Mouse (Mus musculus) MEL (cell line): ENCODE measurements around the gene Xab2. TPM values are rescaled to one million over a fixed set of nuclear protein-coding genes. Genes with fewer than 3 reads are reported as not detected.

Experiments used
- DNase-seq: peaks from one replicate; pipeline ENCODE4 v3.0.0; 2011; ENCODE audit warnings: low read depth, low spot score
- H3K27ac ChIP-seq: 2 replicates; pipeline ENCODE4 v1.5.1; 2012; ENCODE audit warnings: low read depth, mild to moderate bottlenecking, control low read depth, low read length, moderate library complexity; ENCODE audit not compliant: control insufficient read depth
- H3K27me3 ChIP-seq, 2 experiments: fragments of 150-350 bp in 1 of 2; sonication (generic) in 1 of 2; 2 replicates each; pipeline ENCODE4 v1.6.1; 2012; ENCODE audit warnings: low read length in 2 of 2, mild to moderate bottlenecking in 2 of 2, improper control_type of control experiment in 1 of 2, moderate library complexity in 1 of 2; ENCODE audit not compliant: insufficient read depth in 2 of 2, control insufficient read depth in 1 of 2
- H3K36me3 ChIP-seq, 2 experiments: 2 replicates each; pipeline ENCODE4 v1.6.1; 2012 to 2014; ENCODE audit warnings: low read length in 2 of 2, improper control_type of control experiment in 1 of 2, inconsistent platforms in 1 of 2, mild to moderate bottlenecking in 1 of 2; ENCODE audit not compliant: insufficient read depth in 2 of 2, control insufficient read depth in 1 of 2
- H3K4me1 ChIP-seq, 2 experiments: fragments of 150-350 bp in 1 of 2; sonication (generic) in 1 of 2; 2 replicates each; pipeline ENCODE4 v1.6.1; 2012; ENCODE audit warnings: low read length in 2 of 2, improper control_type of control experiment in 1 of 2, mild to moderate bottlenecking in 1 of 2; ENCODE audit not compliant: insufficient read depth in 2 of 2, control insufficient read depth in 1 of 2
- H3K4me3 ChIP-seq, 2 experiments: fragments of 150-350 bp in 1 of 2; sonication (generic) in 1 of 2; 2 replicates each; pipeline ENCODE4 v1.5.1; 2012; ENCODE audit warnings: low read depth in 2 of 2, low read length in 2 of 2, mild to moderate bottlenecking in 2 of 2, moderate library complexity in 2 of 2, control low read depth in 1 of 2, improper control_type of control experiment in 1 of 2; ENCODE audit not compliant: control insufficient read depth in 1 of 2, insufficient read depth in 1 of 2
- H3K79me2 ChIP-seq: 2 replicates; pipeline ENCODE4 v1.6.1; 2012; ENCODE audit warnings: mild to moderate bottlenecking, low read length, moderate library complexity; ENCODE audit not compliant: control insufficient read depth, poor library complexity, insufficient read depth
- H3K9ac ChIP-seq: 2 replicates; pipeline ENCODE4 v1.6.1; 2012; ENCODE audit warnings: low read depth, mild to moderate bottlenecking, control low read depth, low read length, moderate library complexity; ENCODE audit not compliant: control insufficient read depth, poor library complexity, severe bottlenecking
- H3K9me3 ChIP-seq: fragments of 150-350 bp; sonication (generic); replicated peaks from 2 replicates; pipeline ENCODE4 v1.6.1; 2012; ENCODE audit warnings: mild to moderate bottlenecking, low read length, improper control_type of control experiment, moderate library complexity; ENCODE audit not compliant: insufficient read depth
- BHLHE40 ChIP-seq: IDR thresholded peaks from 2 replicates; pipeline ENCODE4 v1.6.1; 2012; ENCODE audit warnings: low read depth, mild to moderate bottlenecking, inconsistent platforms, low read length, improper control_type of control experiment, borderline replicate concordance
- CTCF ChIP-seq, 3 experiments: IDR thresholded peaks in 2 of 3; conservative IDR thresholded peaks in 1 of 3; 2 replicates each; pipeline ENCODE4 v1.5.1; 2011 to 2012; ENCODE audit warnings: low read length in 3 of 3, low read depth in 2 of 3, mild to moderate bottlenecking in 2 of 3, improper control_type of control experiment in 1 of 3, inconsistent platforms in 1 of 3, mixed read lengths in 1 of 3, moderate library complexity in 1 of 3; ENCODE audit not compliant: control insufficient read depth in 1 of 3, insufficient read depth in 1 of 3, poor library complexity in 1 of 3, severe bottlenecking in 1 of 3
- E2F4 ChIP-seq: IDR thresholded peaks from 2 replicates; pipeline ENCODE4 v1.6.1; 2011; ENCODE audit warnings: low read depth, low read length, improper control_type of control experiment, borderline replicate concordance
- ELF1 ChIP-seq: IDR thresholded peaks from 2 replicates; pipeline ENCODE4 v1.6.1; 2014; ENCODE audit warnings: low read depth, mild to moderate bottlenecking, inconsistent platforms, low read length, improper control_type of control experiment, moderate library complexity
- EP300 ChIP-seq, 2 experiments: IDR thresholded peaks; 2 replicates each; pipeline ENCODE4 v1.6.1; 2011; ENCODE audit warnings: improper control_type of control experiment in 2 of 2, low read length in 2 of 2, low read depth in 1 of 2, mild to moderate bottlenecking in 1 of 2
- GABPA ChIP-seq: IDR thresholded peaks from 2 replicates; pipeline ENCODE4 v1.6.1; 2012; ENCODE audit warnings: low read depth, mild to moderate bottlenecking, inconsistent platforms, low read length, improper control_type of control experiment, moderate library complexity
- GATA1 ChIP-seq: IDR thresholded peaks from 2 replicates; pipeline ENCODE4 v1.6.1; 2011; ENCODE audit warnings: low read depth, low read length, improper control_type of control experiment
- JUND ChIP-seq: IDR thresholded peaks from 2 replicates; pipeline ENCODE4 v1.6.1; 2011; ENCODE audit warnings: low read depth, mild to moderate bottlenecking, improper control_type of control experiment, low read length
- KAT2A ChIP-seq: conservative IDR thresholded peaks from 2 replicates; pipeline ENCODE4 v1.6.1; 2012; ENCODE audit warnings: low read depth, low read length, improper control_type of control experiment, inconsistent platforms
- MAZ ChIP-seq: IDR thresholded peaks from 2 replicates; pipeline ENCODE4 v1.6.1; 2012; ENCODE audit warnings: low read depth, mild to moderate bottlenecking, inconsistent platforms, low read length, improper control_type of control experiment
- MEF2A ChIP-seq: IDR thresholded peaks from 2 replicates; pipeline ENCODE4 v1.6.1; 2014; ENCODE audit warnings: low read depth, mild to moderate bottlenecking, inconsistent platforms, low read length, improper control_type of control experiment; ENCODE audit not compliant: poor library complexity, insufficient replicate concordance, severe bottlenecking; ENCODE audit errors: extremely low read depth
- MXI1 ChIP-seq: IDR thresholded peaks from 2 replicates; pipeline ENCODE4 v1.6.1; 2011; ENCODE audit warnings: mild to moderate bottlenecking, low read depth, low read length, improper control_type of control experiment
- MYB ChIP-seq: IDR thresholded peaks from 2 replicates; pipeline ENCODE4 v1.6.1; 2011; ENCODE audit warnings: mild to moderate bottlenecking, low read depth, low read length, improper control_type of control experiment
- MYC ChIP-seq: IDR thresholded peaks from 2 replicates; pipeline ENCODE4 v1.6.1; 2011; ENCODE audit warnings: low read depth, mild to moderate bottlenecking, low read length, improper control_type of control experiment, moderate library complexity
- NELFE ChIP-seq: IDR thresholded peaks from 2 replicates; pipeline ENCODE4 v1.6.1; 2011; ENCODE audit warnings: low read depth, low read length, improper control_type of control experiment
- POLR2AphosphoS2 ChIP-seq: IDR thresholded peaks from 2 replicates; pipeline ENCODE4 v1.6.1; 2011; ENCODE audit warnings: low read length, improper control_type of control experiment
- POLR2AphosphoS5 ChIP-seq: IDR thresholded peaks from 2 replicates; pipeline ENCODE4 v1.6.1; 2012; ENCODE audit warnings: low read depth, borderline replicate concordance, mild to moderate bottlenecking, inconsistent platforms, low read length, moderate library complexity, mixed read lengths
- RAD21 ChIP-seq: IDR thresholded peaks from 2 replicates; pipeline ENCODE4 v1.6.1; 2011; ENCODE audit warnings: mild to moderate bottlenecking, low read depth, low read length, improper control_type of control experiment
- SIN3A ChIP-seq: IDR thresholded peaks from 2 replicates; pipeline ENCODE4 v1.6.1; 2012; ENCODE audit warnings: low read length, improper control_type of control experiment, inconsistent platforms
- SMC3 ChIP-seq: IDR thresholded peaks from 2 replicates; pipeline ENCODE4 v1.6.1; 2011; ENCODE audit warnings: low read depth, low read length, improper control_type of control experiment
- TAL1 ChIP-seq: IDR thresholded peaks from 2 replicates; pipeline ENCODE4 v1.6.1; 2012; ENCODE audit warnings: mild to moderate bottlenecking, inconsistent platforms, low read length, moderate library complexity, mixed read lengths
- TCF12 ChIP-seq: IDR thresholded peaks from 2 replicates; pipeline ENCODE4 v1.6.1; 2014; ENCODE audit warnings: low read depth, mild to moderate bottlenecking, inconsistent platforms, low read length, improper control_type of control experiment, moderate library complexity
- UBTF ChIP-seq: IDR thresholded peaks from 2 replicates; pipeline ENCODE4 v1.6.1; 2012; ENCODE audit warnings: low read depth, mild to moderate bottlenecking, inconsistent platforms, low read length, improper control_type of control experiment, moderate library complexity, borderline replicate concordance; ENCODE audit not compliant: insufficient read depth
- ZC3H11A ChIP-seq: IDR thresholded peaks from 2 replicates; pipeline ENCODE4 v1.6.1; 2012; ENCODE audit warnings: low read depth, mild to moderate bottlenecking, inconsistent platforms, low read length, improper control_type of control experiment
- ZMIZ1 ChIP-seq: IDR thresholded peaks from 2 replicates; pipeline ENCODE4 v1.6.1; 2012; ENCODE audit warnings: low read depth, mild to moderate bottlenecking, inconsistent platforms, low read length, improper control_type of control experiment, moderate library complexity
- polyA plus RNA-seq, 2 experiments: library from polyadenylated mRNA; stranded (reverse) in 1 of 2; unstranded in 1 of 2; fragments of >175 nt in 1 of 2; fragments of >200 nt in 1 of 2; gene quantifications; 2 replicates each; pipeline versions ENCODE4 v1.2.1 to v1.2.4; 2012; ENCODE audit warnings: low replicate concordance in 2 of 2, low read depth in 1 of 2; ENCODE audit not compliant: insufficient read length in 2 of 2, insufficient read depth in 1 of 2, missing spikeins in 1 of 2
- total RNA-seq: library from RNA; depleted of rRNA; stranded (reverse); fragments of 300-350 nt; gene quantifications from 2 replicates; pipeline ENCODE4 v1.2.3, GENCODE M21; 2012

Xab2 gene
- total and polyA plus RNA-seq, 3 experiments: 54.8 to 90.4 (median 68.1) TPM

- H3K36me3 ChIP-seq: no peaks in the 10 kb centered on the region
- H3K4me3 ChIP-seq: no peak overlapping the region
- H3K79me2 ChIP-seq: no peaks in the 10 kb centered on the region
- H3K9ac ChIP-seq: no peak overlapping the region
- H3K4me1 ChIP-seq: 0 out of 4 replicates have a peak, but pooled peaks cover 0 to 9% of the 10 kb centered on the region in 2 experiments
- H3K9me3 ChIP-seq: no peaks in the 10 kb centered on the region
- H3K27ac ChIP-seq: no peak overlapping the region
- no peak for DNase-seq
- no peaks in the 10 kb centered on the region for H3K27me3 ChIP-seq
- no peak for TF ChIP-seq MEF2A
- TF ChIP-seq, all 39 proteins: peak for 0
Measured at GRCm38 (mm10) chr8:3646824-3647531, 25.9 kb upstream of the Xab2 start.

- no peaks in the 10 kb centered on the region for H3K79me2 ChIP-seq
- TF ChIP-seq CTCF (IDR thresholded peaks at IDR 0.05 in 2 of 3, conservative IDR thresholded peaks at IDR 0.05 in 1 of 3; ENCODE audit: control insufficient read depth in 1 of 3, insufficient read depth in 1 of 3, low read depth in 2 of 3, low read length in 3 of 3, poor library complexity in 1 of 3, severe bottlenecking in 1 of 3): peak; percentile 37 to 64 (median 58)
- no peak for TF ChIP-seq POLR2AphosphoS5
- no peak for TF ChIP-seq POLR2AphosphoS2
- no peak for TF ChIP-seq MYB
- no peak for TF ChIP-seq MEF2A
- TF ChIP-seq JUND: no peak
- no peak for TF ChIP-seq E2F4
- TF ChIP-seq NELFE: no peak
- TF ChIP-seq MYC: no peak
- TF ChIP-seq ELF1: no peak
- TF ChIP-seq BHLHE40: no peak
- peak; percentile 42 for TF ChIP-seq RAD21
- no peak for TF ChIP-seq SIN3A
- TF ChIP-seq MXI1: no peak
- TF ChIP-seq ZMIZ1: no peak
- no peak for TF ChIP-seq GABPA
- no peak for TF ChIP-seq TCF12
- TF ChIP-seq SMC3: peak; percentile 35
- no peak for TF ChIP-seq ZC3H11A
- no peak for TF ChIP-seq MAZ
- TF ChIP-seq KAT2A: no peak
- no peak for TF ChIP-seq GATA1
- TF ChIP-seq UBTF: no peak
- TF ChIP-seq TAL1: no peak
- no peak for TF ChIP-seq EP300 (IDR thresholded peaks at IDR 0.05; ENCODE audit: low read depth in 1 of 2, low read length in 2 of 2)
- no peak overlapping the region for H3K4me3 ChIP-seq
- no peak overlapping the region for H3K9ac ChIP-seq
- peak; percentile 84 for DNase-seq
- no peaks in the 10 kb centered on the region for H3K9me3 ChIP-seq
- H3K27me3 ChIP-seq: no peaks in the 10 kb centered on the region
- 0 out of 4 replicates have a peak, but pooled peaks cover 0 to 9% of the 10 kb centered on the region in 2 experiments for H3K4me1 ChIP-seq
- H3K36me3 ChIP-seq: no peaks in the 10 kb centered on the region
- H3K27ac ChIP-seq: no peak overlapping the region
Measured at GRCm38 (mm10) chr8:3645804-3646203, 24.7 kb upstream of the Xab2 start.
